Mouse (Mus musculus): ENCODE data around the gene Mkrn1. TPM values are rescaled to one million over a fixed set of nuclear protein-coding genes. Genes with fewer than 3 reads are reported as not detected.

The Mkrn1 gene
- total and polyA plus RNA-seq, 2 experiments from 2014 or later: 57.5 to 61.1 TPM

DNA sequence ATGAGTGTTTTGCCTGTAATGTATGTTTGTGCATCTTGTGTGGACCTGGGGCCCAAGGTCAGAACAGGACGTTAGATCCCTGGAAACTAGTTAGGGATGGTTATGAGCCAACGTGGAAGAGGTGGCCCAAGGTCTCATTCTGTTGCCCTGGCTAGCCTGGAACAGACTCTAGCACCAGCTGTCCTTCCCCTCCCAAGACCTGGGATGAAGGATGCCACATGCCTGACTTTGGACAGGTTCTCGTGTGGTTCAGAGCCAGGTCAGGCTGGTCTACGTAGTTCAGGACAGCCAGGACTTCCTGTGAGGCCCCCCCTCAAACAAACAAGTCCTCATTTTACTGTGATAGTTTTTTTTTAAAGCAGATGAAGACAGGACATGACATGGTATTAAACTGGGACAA, 24.3 kb downstream of the Mkrn1 start:
- WGBS: 71% methylated on average over 4 of the region's 4 CpGs

DNA sequence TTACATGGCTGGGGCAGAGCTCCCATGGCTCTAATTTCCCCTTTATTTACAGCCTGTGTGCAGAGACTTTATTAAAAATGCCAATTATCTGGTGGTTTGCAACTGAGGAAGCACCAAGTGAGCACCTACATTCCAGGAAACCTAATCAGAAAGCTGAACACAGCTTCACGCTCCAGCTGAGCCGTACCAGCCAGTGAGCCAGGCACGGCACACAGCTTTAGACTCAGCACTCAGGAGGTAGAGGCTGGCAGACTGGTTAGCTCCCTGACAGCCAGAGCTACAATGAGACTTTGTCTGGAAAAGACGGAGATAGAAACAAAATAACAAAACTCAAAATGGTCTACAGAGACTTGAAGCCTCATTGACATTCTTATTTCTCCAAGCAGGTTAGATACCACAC, 24.8 kb downstream of the Mkrn1 start:
- DNase-seq (ENCODE audit: low spot score) (no peak), ATAC-seq (ENCODE audit: insufficient read depth, low read depth) (no peak)
- TF ChIP-seq EP300 (IDR thresholded peaks at IDR 0.05; ENCODE audit: low read depth) (no peak), CTCF (IDR thresholded peaks at IDR 0.05; ENCODE audit: low read depth) (no peak)
- H3K4me2 ChIP-seq (ENCODE audit: low read depth, low read length): no peak overlapping the region
- no peak overlapping the region for H3K9ac ChIP-seq (replicated peaks; ENCODE audit: low read depth, low read length)
- H3K27me3 ChIP-seq (ENCODE audit: control insufficient read depth, insufficient read depth, low read length): no peaks in the 10 kb centered on the region
- H3K9me3 ChIP-seq (replicated peaks; ENCODE audit: control insufficient read depth, low read length): no peaks in the 10 kb centered on the region
- 77% methylated on average over 4 of the region's 4 CpGs for WGBS
- H3K36me3 ChIP-seq (replicated peaks; ENCODE audit: control insufficient read depth, insufficient read depth, low read length): peaks cover 17% of the 10 kb centered on the region; the same call in 1 of the 2 replicates
- H3K4me3 ChIP-seq (ENCODE audit: low read depth, low read length): no peak overlapping the region
- no peak overlapping the region for H3K27ac ChIP-seq (ENCODE audit: low read depth)
- no peaks in the 10 kb centered on the region for H3K4me1 ChIP-seq (ENCODE audit: control insufficient read depth, insufficient read depth)

More for the DNA sequence above, 24.3 kb downstream of the Mkrn1 start:
- peaks cover 17% of the 10 kb centered on the region; the same call in 1 of the 2 replicates for H3K36me3 ChIP-seq (replicated peaks; ENCODE audit: control insufficient read depth, insufficient read depth, low read length)
- no peaks in the 10 kb centered on the region for H3K27me3 ChIP-seq (ENCODE audit: control insufficient read depth, insufficient read depth, low read length)
- no peak overlapping the region for H3K9ac ChIP-seq (replicated peaks; ENCODE audit: low read depth, low read length)
- no peak overlapping the region for H3K27ac ChIP-seq (ENCODE audit: low read depth)
- H3K9me3 ChIP-seq (replicated peaks; ENCODE audit: control insufficient read depth, low read length): no peaks in the 10 kb centered on the region
- ATAC-seq (ENCODE audit: insufficient read depth, low read depth) (no peak), DNase-seq (ENCODE audit: low spot score) (no peak)
- no peak overlapping the region for H3K4me3 ChIP-seq (ENCODE audit: low read depth, low read length)
- TF ChIP-seq CTCF (IDR thresholded peaks at IDR 0.05; ENCODE audit: low read depth) (no peak), EP300 (IDR thresholded peaks at IDR 0.05; ENCODE audit: low read depth) (no peak)
- no peaks in the 10 kb centered on the region for H3K4me1 ChIP-seq (ENCODE audit: control insufficient read depth, insufficient read depth)
- no peak overlapping the region for H3K4me2 ChIP-seq (ENCODE audit: low read depth, low read length)

DNA sequence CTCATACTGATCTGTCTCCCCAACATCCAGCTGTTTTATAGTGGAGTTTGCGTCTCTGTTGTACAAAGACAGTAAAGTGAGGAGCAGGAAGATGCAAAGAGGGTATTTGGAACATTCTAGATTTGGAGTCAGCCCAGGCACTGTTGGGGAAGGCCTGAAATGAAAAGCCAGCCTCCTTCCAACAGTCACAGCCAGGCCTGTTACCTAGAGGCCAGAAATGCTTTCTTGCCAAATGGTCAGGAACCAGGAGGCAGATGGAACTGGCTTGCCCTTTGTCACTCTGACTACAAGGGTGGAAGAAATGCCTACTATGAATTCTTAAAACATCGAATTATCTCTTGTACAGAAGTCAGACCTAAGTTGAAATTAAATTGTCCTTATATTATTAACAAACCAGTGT, 30.3 kb downstream of the Mkrn1 start:
- Histone ChIP-seq H3K4me2 (ENCODE audit: low read depth, low read length) (no peak overlapping the region), H3K9ac (replicated peaks; ENCODE audit: low read depth, low read length) (no peak overlapping the region), H3K4me1 (ENCODE audit: control insufficient read depth, insufficient read depth) (no peaks in the 10 kb centered on the region), H3K27me3 (ENCODE audit: control insufficient read depth, insufficient read depth, low read length) (no peaks in the 10 kb centered on the region), H3K4me3 (ENCODE audit: low read depth, low read length) (no peak overlapping the region), H3K27ac (ENCODE audit: low read depth) (no peak overlapping the region), H3K36me3 (replicated peaks; ENCODE audit: control insufficient read depth, insufficient read depth, low read length) (no peaks in the 10 kb centered on the region), H3K9me3 (replicated peaks; ENCODE audit: control insufficient read depth, low read length) (no peaks in the 10 kb centered on the region)
- ATAC-seq (ENCODE audit: insufficient read depth, low read depth) (no peak), DNase-seq (ENCODE audit: low spot score) (no peak)
- TF ChIP-seq EP300 (IDR thresholded peaks at IDR 0.05; ENCODE audit: low read depth) (no peak), CTCF (IDR thresholded peaks at IDR 0.05; ENCODE audit: low read depth) (no peak)
- 89% methylated on average over 2 of the region's 2 CpGs for WGBS

DNA sequence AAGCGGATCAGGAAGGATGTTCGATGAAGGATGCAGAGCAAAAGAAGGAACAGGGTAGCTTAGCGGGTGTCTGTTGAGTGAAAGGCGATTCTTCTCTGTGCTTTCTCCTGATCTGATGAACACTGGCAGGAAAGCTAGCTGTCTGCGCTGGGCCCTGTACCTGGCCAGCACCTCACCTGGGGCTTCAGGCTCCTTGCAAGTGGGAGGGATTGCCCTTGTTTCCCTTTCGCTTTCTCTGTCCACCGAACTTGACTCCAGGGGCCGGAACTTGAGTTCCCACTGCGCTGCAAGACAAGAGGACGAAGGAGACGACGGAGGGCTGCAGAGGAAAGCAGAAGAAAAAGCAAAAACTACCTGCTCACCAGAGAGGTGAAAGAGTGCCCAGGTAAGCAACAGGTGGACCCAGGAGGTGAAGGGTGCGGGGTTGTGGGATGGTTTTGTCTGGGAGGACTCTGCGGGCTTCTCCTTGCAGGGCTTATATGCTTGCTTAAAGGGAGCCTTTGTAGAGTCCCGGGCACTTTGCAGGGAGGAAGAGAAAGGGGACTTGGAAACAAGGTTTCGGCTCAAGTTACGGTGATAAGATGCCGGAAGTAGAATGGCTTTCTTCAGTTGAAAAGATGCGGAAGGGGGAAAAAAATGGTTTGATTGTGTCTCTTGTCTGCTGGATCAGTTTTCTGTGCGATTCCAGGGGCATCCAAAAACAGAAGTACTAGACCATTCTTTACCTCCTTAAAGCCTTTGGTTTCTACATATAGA, 39.0 kb downstream of the Mkrn1 start, which contains the start of gene Rab19:
TSS of gene Rab19 (plus strand) at position 51 of the 756 bp plus-strand sequence.
- 5% methylated on average over 20 of the region's 20 CpGs for WGBS
- TF ChIP-seq EP300 (IDR thresholded peaks at IDR 0.05; ENCODE audit: low read depth) (no peak), CTCF (IDR thresholded peaks at IDR 0.05; ENCODE audit: low read depth) (no peak)
- ATAC-seq (ENCODE audit: insufficient read depth, low read depth) (no peak), DNase-seq (ENCODE audit: low spot score) (peak; percentile 24)
- Histone ChIP-seq H3K27ac (ENCODE audit: low read depth) (no peak within 1 kb of the TSS), H3K9ac (replicated peaks; ENCODE audit: low read depth, low read length) (peak within 1 kb of the TSS; percentile 46), H3K9me3 (replicated peaks; ENCODE audit: control insufficient read depth, low read length) (no peaks in the 10 kb centered on the region), H3K4me3 (ENCODE audit: low read depth, low read length) (peak within 1 kb of the TSS; percentile 52), H3K36me3 (replicated peaks; ENCODE audit: control insufficient read depth, insufficient read depth, low read length) (no peaks in the 10 kb centered on the region), H3K27me3 (ENCODE audit: control insufficient read depth, insufficient read depth, low read length) (no peaks in the 10 kb centered on the region), H3K4me2 (ENCODE audit: low read depth, low read length) (peak within 1 kb of the TSS; percentile 78), H3K4me1 (ENCODE audit: control insufficient read depth, insufficient read depth) (peaks cover 6% of the 10 kb centered on the region)

DNA sequence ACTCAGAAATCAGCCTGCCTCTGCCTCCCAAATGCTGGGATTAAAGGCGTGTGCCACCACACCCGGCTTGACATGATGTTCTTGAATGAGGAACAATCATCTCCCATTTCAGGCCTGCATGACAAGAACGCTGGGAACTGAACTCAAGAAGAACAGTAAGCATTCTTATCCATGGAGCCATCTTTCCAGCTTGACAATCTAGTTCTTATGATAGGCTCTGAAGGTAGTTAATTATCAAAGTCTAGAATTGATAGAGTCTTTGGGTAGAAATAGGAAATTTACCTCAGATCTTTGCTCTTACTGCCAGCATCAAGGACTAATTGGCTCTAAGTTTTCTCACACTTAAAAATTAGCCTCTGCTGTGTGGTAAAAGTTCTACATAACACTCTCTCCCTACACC, 40.0 kb downstream of the Mkrn1 start:
- WGBS: 78% methylated on average over 3 of the region's 3 CpGs
- Histone ChIP-seq H3K9me3 (replicated peaks; ENCODE audit: control insufficient read depth, low read length) (no peaks in the 10 kb centered on the region), H3K36me3 (replicated peaks; ENCODE audit: control insufficient read depth, insufficient read depth, low read length) (no peaks in the 10 kb centered on the region), H3K4me2 (ENCODE audit: low read depth, low read length) (no peak overlapping the region), H3K27me3 (ENCODE audit: control insufficient read depth, insufficient read depth, low read length) (no peaks in the 10 kb centered on the region), H3K9ac (replicated peaks; ENCODE audit: low read depth, low read length) (no peak overlapping the region), H3K4me1 (ENCODE audit: control insufficient read depth, insufficient read depth) (peaks cover 11% of the 10 kb centered on the region), H3K27ac (ENCODE audit: low read depth) (no peak overlapping the region), H3K4me3 (ENCODE audit: low read depth, low read length) (no peak overlapping the region)
- ATAC-seq (ENCODE audit: insufficient read depth, low read depth): no peak
- no peak for TF ChIP-seq EP300 (IDR thresholded peaks at IDR 0.05; ENCODE audit: low read depth)
- TF ChIP-seq CTCF (IDR thresholded peaks at IDR 0.05; ENCODE audit: low read depth): no peak
- DNase-seq (ENCODE audit: low spot score): no peak
